Mouse (Mus musculus) heart, postnatal 36 days (tissue): ENCODE results near the gene Gins3. TPM values are rescaled to one million over a fixed set of nuclear protein-coding genes. Genes with fewer than 3 reads are reported as not detected.

Experiments
- DNase-seq, 2 experiments: peaks; one replicate each; pipeline ENCODE4 v3.0.0; 2021 to 2022
- intact Hi-C: fragments of 180-260 bp; cut with DNase I; formaldehyde crosslinking; loops from one replicate; pipeline ENCODE4 v1.15.1; 2025
- total RNA-seq, 2 experiments: library from RNA; stranded (reverse); gene quantifications; 2 replicates each; pipeline ENCODE4 v1.2.3; 2021

Gins3 gene
- total RNA-seq, 2 experiments from 2014 or later = 0.87 to 1.3 TPM

- intact Hi-C loops = no loop called here
- DNase-seq = no peak
Observed at GRCm38 (mm10) chr8:95688073-95688672, 54.9 kb downstream of the Gins3 start.

DNA sequence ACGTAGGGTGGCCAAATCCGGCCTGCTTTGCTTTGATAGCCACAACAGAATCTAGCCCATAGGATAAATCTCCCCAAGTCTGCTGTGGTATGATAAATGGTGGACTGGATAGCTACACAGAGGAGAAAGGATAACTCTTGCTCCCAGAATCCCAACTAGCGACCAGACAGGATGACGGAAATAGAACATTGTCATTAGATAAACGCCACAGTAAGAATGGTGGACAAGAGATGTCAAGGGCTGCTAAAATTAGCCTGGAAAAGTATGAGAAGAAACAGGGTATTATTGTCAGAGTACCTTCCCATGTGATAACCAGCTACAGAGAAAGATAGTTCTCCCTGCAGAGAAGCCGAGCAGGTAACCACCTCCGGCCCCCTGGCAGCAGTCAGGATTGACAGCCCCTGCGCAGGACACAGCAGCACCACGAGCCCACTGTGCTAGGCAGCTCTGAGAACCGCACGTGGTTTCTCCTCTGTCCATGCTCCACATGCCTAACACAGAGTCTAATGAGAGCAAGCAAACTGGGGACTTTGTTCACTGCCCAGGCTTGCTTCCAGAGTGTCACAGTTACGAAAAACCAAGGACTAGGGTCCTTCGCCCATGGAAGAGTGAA lies 57.8 kb downstream of the Gins3 start:
- DNase-seq = peak in 1 of 2 experiments; percentile 15
- intact Hi-C loops = no loop called here

DNA sequence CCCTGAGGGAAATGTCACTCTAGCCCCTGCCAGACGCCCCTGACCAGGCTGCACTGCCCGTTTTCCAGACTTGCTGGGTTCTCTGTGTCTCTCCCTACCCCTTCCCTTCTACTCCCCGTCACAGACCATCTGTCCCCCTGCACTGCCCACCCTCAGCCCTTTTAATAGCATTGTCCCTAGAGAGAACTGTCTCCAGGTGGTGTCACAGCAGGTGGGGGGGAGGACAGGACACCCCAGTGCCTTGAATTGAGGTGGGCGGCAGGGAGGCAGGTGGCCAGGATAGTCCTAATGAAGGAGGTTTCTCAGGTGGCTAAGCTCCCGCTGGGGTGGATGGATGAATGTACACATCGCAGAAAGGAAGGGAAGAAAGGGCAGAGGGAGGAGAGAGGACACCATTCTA lies 61.4 kb downstream of the Gins3 start:
- DNase-seq = no peak
- intact Hi-C loops = loop anchor here (5.0 kb wide), 2 partner anchors 347 to 442 kb away; no protein-coding TSS in a partner anchor

Other genes starting within 250 kb of the Gins3 start
- 10 to 100 TPM; 24.2 to 25.9 TPM for gene Cfap20, start 198.6 kb upstream of the Gins3 start, total RNA-seq
- 10 to 100 TPM; 32.9 to 36.3 TPM for gene Csnk2a2, start 143.4 kb upstream of the Gins3 start, total RNA-seq
- gene Ccdc113, start 99.4 kb upstream of the Gins3 start, total RNA-seq = not detected
- not detected for gene Prss54, start 57.1 kb upstream of the Gins3 start, total RNA-seq
- 100 to 1,000 TPM; 233 to 242 TPM for gene Ndrg4, start 43.5 kb downstream of the Gins3 start, total RNA-seq
- 10 to 100 TPM; 15.8 to 17.9 TPM for gene Setd6, start 82.4 kb downstream of the Gins3 start, total RNA-seq
- gene Cnot1, start 174.0 kb downstream of the Gins3 start, total RNA-seq = 100 to 1,000 TPM; 119 to 124 TPM
- gene Sap18b, start 191.9 kb downstream of the Gins3 start, total RNA-seq = 10 to 100 TPM; 87.1 to 90.7 TPM
- gene Slc38a7, start 220.1 kb downstream of the Gins3 start, total RNA-seq = 10 to 100 TPM; 11.4 to 12.0 TPM